Mouse (Mus musculus) liver, adult 2 months (tissue): Measurements from ENCODE around the gene Ap1s2.

Experiments used
- CTCF ChIP-seq: fragments of 200-500 bp; IDR thresholded peaks from 2 replicates; pipeline ENCODE4 v1.5.1; 2011; ENCODE audit warnings: low read depth, low read length, control low read depth
- POLR2A ChIP-seq: fragments of 200-500 bp; IDR thresholded peaks from 2 replicates; pipeline ENCODE4 v1.6.1; 2011; ENCODE audit warnings: low read length, control low read depth; ENCODE audit not compliant: insufficient read depth; ENCODE audit errors: extremely low read depth

GRCm38 (mm10) chrX:163958467-163958875 lies 49.7 kb downstream of the Ap1s2 start, which contains the start of gene Zrsr2:
- TF ChIP-seq POLR2A (0 out of 2 replicates have a peak, but pooled peaks have one; percentile 4), CTCF (no peak)
